ENCODE assay signal across 28 mouse cellular contexts in genomic region chr7:46340295-46340694, GRCm38 (mm10). TPM values are rescaled to one million over a fixed set of nuclear protein-coding genes. Genes with fewer than 3 reads are reported as not detected.
DNase-seq lines count a peak whose midpoint lies in the region; ATAC-seq and TF ChIP-seq lines count a peak whose summit lies in the region.
"Had no signal": no experiment of that assay in that cellular context is flagged by ENCODE, and none has a peak within 500 bp of the region (broad histone marks: within the 10 kb centered on the region; RNA-seq: fewer than 3 reads in every experiment).

No protein-coding gene starts in this region.

- peak; percentile 34 for DNase-seq in gastrocnemius, adult 18-20 months (ENCODE audit: low spot score)
- no peak for DNase-seq in gastrocnemius, postnatal 4 days (ENCODE audit: low spot score in 2 of 2)
- no peak for DNase-seq in kidney, postnatal 4 days
- DNase-seq in kidney, postnatal 0 days (ENCODE audit: low spot score), result peak; percentile 39
- no peak for DNase-seq in kidney, adult 9 months
- DNase-seq: adrenal gland, adult 8-10 months; adrenal gland, postnatal 25 days; cerebellum, adult 11-12 months; cerebellum, adult 8-10 months; cerebellum, postnatal 10 days; cerebellum, postnatal 36 days; heart, adult 18-20 months; heart, postnatal 10 days; heart, postnatal 36 days had no signal

- 41% methylated on average over 5 of the region's 5 CpGs for WGBS in kidney, embryonic 14.5 days
- WGBS in kidney, postnatal 0 days, result 42% methylated on average over 5 of the region's 5 CpGs

- no peak overlapping the region for H3K9ac ChIP-seq in kidney, embryonic 14.5 days (ENCODE audit: low read depth, low read length)
- no peak overlapping the region for H3K9ac ChIP-seq in kidney, postnatal 0 days (ENCODE audit: low read depth, low read length)
- H3K9ac ChIP-seq: embryonic facial prominence, embryonic 13.5 days; forebrain, embryonic 12.5 days; forebrain, embryonic 15.5 days; heart, embryonic 12.5 days; heart, embryonic 15.5 days; hindbrain, embryonic 13.5 days had no signal

- H3K36me3 ChIP-seq in kidney, embryonic 14.5 days (ENCODE audit: control insufficient read depth, insufficient read depth, low read length), result no peaks in the 10 kb centered on the region
- H3K36me3 ChIP-seq in kidney, postnatal 0 days (ENCODE audit: insufficient read depth, low read length), result no peaks in the 10 kb centered on the region
- H3K36me3 ChIP-seq: embryonic facial prominence, embryonic 10.5 days; embryonic facial prominence, embryonic 13.5 days; forebrain, embryonic 12.5 days; forebrain, embryonic 15.5 days; heart, embryonic 12.5 days; heart, embryonic 15.5 days; hindbrain, embryonic 10.5 days; hindbrain, embryonic 13.5 days had no signal

- no peaks in the 10 kb centered on the region for H3K9me3 ChIP-seq in kidney, embryonic 14.5 days (ENCODE audit: control insufficient read depth, low read length)
- no peaks in the 10 kb centered on the region for H3K9me3 ChIP-seq in kidney, postnatal 0 days (replicated peaks; ENCODE audit: low read length)
- H3K9me3 ChIP-seq: embryonic facial prominence, embryonic 10.5 days; embryonic facial prominence, embryonic 13.5 days; forebrain, embryonic 12.5 days; forebrain, embryonic 15.5 days; heart, embryonic 15.5 days had no signal

- H3K4me1 ChIP-seq in kidney, embryonic 14.5 days (ENCODE audit: control insufficient read depth, insufficient read depth, low read length), result no peaks in the 10 kb centered on the region
- no peaks in the 10 kb centered on the region for H3K4me1 ChIP-seq in kidney, postnatal 0 days (replicated peaks; ENCODE audit: insufficient read depth, low read length)
- H3K4me1 ChIP-seq: forebrain, embryonic 12.5 days; forebrain, embryonic 15.5 days; heart, embryonic 12.5 days; heart, embryonic 15.5 days; hindbrain, embryonic 10.5 days; hindbrain, embryonic 13.5 days had no signal

- H3K4me2 ChIP-seq in kidney, embryonic 14.5 days (replicated peaks; ENCODE audit: low read depth, low read length), result no peak overlapping the region
- no peak overlapping the region for H3K4me2 ChIP-seq in kidney, postnatal 0 days (ENCODE audit: low read length)
- H3K4me2 ChIP-seq: embryonic facial prominence, embryonic 13.5 days; forebrain, embryonic 12.5 days; forebrain, embryonic 15.5 days; heart, embryonic 12.5 days; heart, embryonic 15.5 days; hindbrain, embryonic 13.5 days had no signal

- no peak overlapping the region for H3K27ac ChIP-seq in kidney, embryonic 14.5 days (ENCODE audit: low read depth, low read length)
- H3K27ac ChIP-seq in kidney, postnatal 0 days, result no peak overlapping the region
- H3K27ac ChIP-seq: embryonic facial prominence, embryonic 10.5 days; embryonic facial prominence, embryonic 13.5 days; forebrain, embryonic 12.5 days; forebrain, embryonic 15.5 days; heart, embryonic 15.5 days; hindbrain, embryonic 10.5 days; hindbrain, embryonic 13.5 days had no signal

- peak; percentile 85 for ATAC-seq in kidney, embryonic 14.5 days (ENCODE audit: low FRiP score, low TSS enrichment)
- no peak; the same call in 1 of the 2 replicates for ATAC-seq in kidney, postnatal 0 days (replicated peaks; ENCODE audit: low FRiP score, low read depth)
- ATAC-seq: activated CD4-positive, CD25-positive, alpha-beta regulatory T cell, adult 4 months; forebrain, embryonic 15.5 days; hindbrain, embryonic 16.5 days had no signal

- no peaks in the 10 kb centered on the region for H3K27me3 ChIP-seq in kidney, embryonic 14.5 days (ENCODE audit: control insufficient read depth, insufficient read depth, low read length)
- H3K27me3 ChIP-seq in kidney, postnatal 0 days (ENCODE audit: insufficient read depth, low read length), result no peaks in the 10 kb centered on the region
- H3K27me3 ChIP-seq: embryonic facial prominence, embryonic 13.5 days; forebrain, embryonic 12.5 days; forebrain, embryonic 15.5 days; heart, embryonic 12.5 days; heart, embryonic 15.5 days; hindbrain, embryonic 13.5 days had no signal

- no peak overlapping the region for H3K4me3 ChIP-seq in kidney, embryonic 14.5 days (ENCODE audit: low read length)
- no peak overlapping the region for H3K4me3 ChIP-seq in kidney, postnatal 0 days (replicated peaks; ENCODE audit: low read depth, low read length)
- H3K4me3 ChIP-seq: embryonic facial prominence, embryonic 10.5 days; embryonic facial prominence, embryonic 13.5 days; erythroblast, embryonic 14.5 days; forebrain, embryonic 12.5 days; forebrain, embryonic 15.5 days; heart, embryonic 12.5 days; heart, embryonic 15.5 days; hindbrain, embryonic 10.5 days; hindbrain, embryonic 13.5 days had no signal

- no peak for TF ChIP-seq CTCF in kidney, postnatal 0 days (IDR thresholded peaks at IDR 0.05; ENCODE audit: low read depth)

RNA-seq across cellular contexts. Expression of gene Myod1, which starts 36.0 kb away (rescaled TPM):
- 10 to 100 TPM; 14.9 to 15.5 TPM for total RNA-seq in gastrocnemius, adult 18-20 months (2021)
- 10 to 100 TPM; 63.8 to 76.5 TPM for total RNA-seq in gastrocnemius, postnatal 4 days (2021)
- polyA plus RNA-seq in kidney, embryonic 14.5 days (2014; fragmentation: Nextera tagmentation; extraction: Ambion mirVana), result 0.34 and 0.37 TPM in 2 replicates
- polyA plus RNA-seq in kidney, postnatal 0 days (2015; fragmentation: Nextera tagmentation; extraction: Ambion mirVana), result not detected in 2 replicates
- total RNA-seq: adrenal gland, adult 8-10 months; adrenal gland, postnatal 25 days; ES-E14; heart, adult 18-20 months; heart, postnatal 10 days; heart, postnatal 36 days had no signal
- polyA plus RNA-seq: activated CD4-positive, CD25-positive, alpha-beta regulatory T cell, adult 4 months; erythroblast, embryonic 14.5 days; gonadal fat pad, adult 2 months had no signal

RNA-seq across cellular contexts. Expression of gene Kcnc1, which starts 56.0 kb away (rescaled TPM):
- total RNA-seq in gastrocnemius, adult 18-20 months (2021), result 10 to 100 TPM; 59.0 to 67.2 TPM
- total RNA-seq in gastrocnemius, postnatal 4 days (2021), result 10 to 100 TPM; 15.8 to 20.2 TPM
- polyA plus RNA-seq in kidney, embryonic 14.5 days (2014; fragmentation: Nextera tagmentation; extraction: Ambion mirVana), result 0.07 TPM in 1 of 2 replicates, not detected in the other
- 0.03 and 0.08 TPM in 2 replicates for polyA plus RNA-seq in kidney, postnatal 0 days (2015; fragmentation: Nextera tagmentation; extraction: Ambion mirVana)
- polyA plus RNA-seq: activated CD4-positive, CD25-positive, alpha-beta regulatory T cell, adult 4 months; heart, embryonic 15.5 days had no signal

Comparison
In these comparisons a context has a peak if more than half of its experiments do, and no peak if none do; other contexts are left out.
1. DNase-seq: peak in gastrocnemius, adult 18-20 months (single experiment) and kidney, postnatal 0 days (single experiment); none in gastrocnemius, postnatal 4 days (0 of 2), kidney, postnatal 4 days (0 of 2) and kidney, adult 9 months (single experiment).